Mouse (Mus musculus) adipocyte (in vitro differentiated cells): ENCODE data around the gene Bmi1.

Experiments used
- DNase-seq: peaks from one replicate; pipeline ENCODE4 v3.0.0-alpha.2; 2016; ENCODE audit warnings: low spot score

Gene Bmi1

DNA sequence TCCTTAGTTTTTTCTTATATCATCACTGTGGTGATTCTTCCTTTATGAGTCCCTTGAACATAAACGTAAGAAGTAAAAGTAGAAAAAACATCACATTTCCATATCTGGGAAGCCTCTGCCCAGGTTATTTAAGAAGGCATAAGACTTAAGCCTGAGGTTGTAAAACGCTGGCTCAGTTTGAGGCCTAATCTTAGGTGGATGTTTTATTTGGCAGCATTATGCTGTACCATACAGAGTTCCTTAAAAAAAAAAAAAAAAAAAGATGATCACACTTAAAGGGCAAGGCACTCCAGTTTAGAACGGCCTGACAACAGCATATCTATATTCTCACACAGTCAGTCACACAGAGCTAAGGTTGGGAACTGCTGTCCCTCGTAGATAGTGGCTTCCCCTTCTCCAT, 49.1 kb downstream of the Bmi1 start:
- DNase-seq = no peak

DNA sequence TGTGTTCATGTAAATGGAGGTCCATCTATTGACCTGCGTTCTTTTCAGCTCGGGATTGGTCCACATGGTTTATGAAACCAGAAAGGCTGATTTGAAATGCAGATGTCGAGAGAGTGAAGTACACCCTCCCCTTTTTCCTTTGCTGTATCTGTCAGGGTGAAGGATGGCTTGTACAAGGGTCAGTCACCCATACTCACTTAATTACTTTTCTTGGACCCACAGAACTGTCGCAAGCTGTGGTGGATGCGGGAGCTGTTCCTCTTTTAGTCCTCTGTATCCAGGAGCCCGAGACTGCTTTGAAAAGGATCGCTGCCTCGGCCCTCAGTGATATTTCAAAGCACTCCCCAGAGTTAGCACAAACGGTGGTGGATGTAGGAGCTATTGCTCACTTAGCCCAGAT, 54.9 kb downstream of the Bmi1 start:
- no peak for DNase-seq

DNA sequence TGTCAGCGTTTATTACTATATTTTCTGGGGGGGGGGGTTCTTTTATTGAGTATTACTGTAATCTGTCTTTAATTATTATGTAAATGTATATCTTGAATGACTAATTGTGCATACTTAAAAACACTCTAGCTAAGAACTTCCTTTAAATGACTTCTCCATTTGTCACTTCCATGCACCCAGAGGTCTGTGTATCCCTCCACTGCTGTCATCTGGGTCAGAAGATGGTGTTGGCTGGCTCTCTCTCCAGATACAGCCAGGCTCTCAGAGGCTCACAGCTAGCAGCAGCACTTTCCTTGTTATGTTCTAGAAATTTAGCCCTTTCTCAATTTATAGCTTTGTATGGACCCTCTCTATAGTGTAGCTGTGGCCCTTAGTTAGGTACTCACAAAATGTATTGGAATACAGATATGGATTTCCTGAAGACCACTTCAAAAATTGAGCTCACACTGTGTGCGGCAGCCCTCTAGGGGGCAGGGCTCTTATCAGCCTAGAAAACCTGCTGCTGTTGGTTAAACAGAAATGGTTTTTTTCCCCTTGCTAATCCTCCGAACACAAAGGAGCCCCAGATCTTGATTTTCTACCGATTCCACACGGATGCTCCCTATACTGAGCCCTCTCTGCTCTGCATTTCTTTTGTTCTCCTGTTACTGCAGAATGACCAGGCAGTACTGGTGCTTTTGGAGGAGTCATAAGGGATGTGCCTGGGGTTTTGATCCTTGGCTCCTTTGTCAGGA, 57.7 kb downstream of the Bmi1 start:
- DNase-seq = no peak
